Mouse (Mus musculus) intestine, embryonic 14.5 days (tissue): ENCODE measurements at regions not wholly inside any gene's neighbourhood (a gene's known extent, or its start where the extent isn't known, plus 50 kb on each side); places are given as distances from the start of the nearest gene placed in this dataset.

ENCODE experiments used
- ATAC-seq: fragments of 200-750 bp; cut with Nextera tagmentation; replicated peaks from 2 replicates; pipeline ENCODE4 v1.8.0; 2017; ENCODE audit warnings: low read depth, moderate number of reproducible peaks, moderate TSS enrichment, moderate library complexity; ENCODE audit not compliant: low FRiP score, low TSS enrichment
- DNase-seq: peaks from one replicate; pipeline ENCODE4 v3.0.0-alpha.2; 2018; ENCODE audit warnings: low spot score
- H3K27ac ChIP-seq: fragments of 300-500 bp; sonication (generic); 2 replicates; pipeline ENCODE4 v1.5.1; 2014; ENCODE audit warnings: low read depth, mild to moderate bottlenecking, control low read depth
- H3K27me3 ChIP-seq: fragments of 300-500 bp; sonication (generic); replicated peaks from 2 replicates; pipeline ENCODE4 v1.6.1; 2014; ENCODE audit warnings: low read length, control low read depth; ENCODE audit not compliant: control insufficient read depth, insufficient read depth
- H3K36me3 ChIP-seq: fragments of 300-500 bp; sonication (generic); 2 replicates; pipeline ENCODE4 v1.6.1; 2014; ENCODE audit warnings: low read length, control low read depth; ENCODE audit not compliant: control insufficient read depth, insufficient read depth
- H3K4me1 ChIP-seq: fragments of 300-500 bp; sonication (generic); replicated peaks from 2 replicates; pipeline ENCODE4 v1.6.1; 2014; ENCODE audit warnings: low read length, control low read depth, mixed read lengths; ENCODE audit not compliant: control insufficient read depth, insufficient read depth
- H3K4me2 ChIP-seq: fragments of 300-500 bp; sonication (generic); 2 replicates; pipeline ENCODE4 v1.6.1; 2014; ENCODE audit warnings: low read length
- H3K4me3 ChIP-seq: fragments of 300-500 bp; sonication (generic); 2 replicates; pipeline ENCODE4 v1.5.1; 2014; ENCODE audit warnings: low read depth, low read length, control low read depth, mixed read lengths
- H3K9ac ChIP-seq: fragments of 300-500 bp; sonication (generic); 2 replicates; pipeline ENCODE4 v1.6.1; 2014; ENCODE audit warnings: mild to moderate bottlenecking, low read length
- H3K9me3 ChIP-seq: fragments of 300-500 bp; sonication (generic); 2 replicates; pipeline ENCODE4 v1.6.1; 2016; ENCODE audit warnings: low read length, control low read depth; ENCODE audit not compliant: control insufficient read depth
- WGBS: fragments of 180-500 bp; shearing (Covaris S2); extraction: QIAGEN DNeasy Blood & Tissue Kit; methylation state at CpG from one replicate; pipeline ENCODE4 v1.1.7; 2014; 5-methylcytosine and 5-hydroxymethylcytosine counted together

GRCm38 (mm10) chr13:48398617-48399016 is 114.6 kb downstream of the Zfp169 start:
- Histone ChIP-seq H3K27ac (no peak overlapping the region), H3K9ac (no peak overlapping the region), H3K27me3 (no peaks in the 10 kb centered on the region), H3K36me3 (no peaks in the 10 kb centered on the region), H3K4me1 (no peaks in the 10 kb centered on the region), H3K9me3 (no peaks in the 10 kb centered on the region), H3K4me3 (no peak overlapping the region), H3K4me2 (no peak overlapping the region)
- WGBS: 82% methylated on average over 3 of the region's 3 CpGs
- no peak for DNase-seq
- ATAC-seq: no peak

GRCm38 (mm10) chr13:48402316-48402715 is 110.9 kb downstream of the Zfp169 start:
- 14% methylated on average over 5 of the region's 5 CpGs for WGBS
- Histone ChIP-seq H3K4me3 (no peak overlapping the region), H3K4me2 (no peak overlapping the region), H3K9me3 (no peaks in the 10 kb centered on the region), H3K36me3 (no peaks in the 10 kb centered on the region), H3K27ac (no peak overlapping the region), H3K9ac (no peak overlapping the region), H3K27me3 (no peaks in the 10 kb centered on the region), H3K4me1 (no peaks in the 10 kb centered on the region)
- no peak for ATAC-seq
- DNase-seq: no peak

DNA sequence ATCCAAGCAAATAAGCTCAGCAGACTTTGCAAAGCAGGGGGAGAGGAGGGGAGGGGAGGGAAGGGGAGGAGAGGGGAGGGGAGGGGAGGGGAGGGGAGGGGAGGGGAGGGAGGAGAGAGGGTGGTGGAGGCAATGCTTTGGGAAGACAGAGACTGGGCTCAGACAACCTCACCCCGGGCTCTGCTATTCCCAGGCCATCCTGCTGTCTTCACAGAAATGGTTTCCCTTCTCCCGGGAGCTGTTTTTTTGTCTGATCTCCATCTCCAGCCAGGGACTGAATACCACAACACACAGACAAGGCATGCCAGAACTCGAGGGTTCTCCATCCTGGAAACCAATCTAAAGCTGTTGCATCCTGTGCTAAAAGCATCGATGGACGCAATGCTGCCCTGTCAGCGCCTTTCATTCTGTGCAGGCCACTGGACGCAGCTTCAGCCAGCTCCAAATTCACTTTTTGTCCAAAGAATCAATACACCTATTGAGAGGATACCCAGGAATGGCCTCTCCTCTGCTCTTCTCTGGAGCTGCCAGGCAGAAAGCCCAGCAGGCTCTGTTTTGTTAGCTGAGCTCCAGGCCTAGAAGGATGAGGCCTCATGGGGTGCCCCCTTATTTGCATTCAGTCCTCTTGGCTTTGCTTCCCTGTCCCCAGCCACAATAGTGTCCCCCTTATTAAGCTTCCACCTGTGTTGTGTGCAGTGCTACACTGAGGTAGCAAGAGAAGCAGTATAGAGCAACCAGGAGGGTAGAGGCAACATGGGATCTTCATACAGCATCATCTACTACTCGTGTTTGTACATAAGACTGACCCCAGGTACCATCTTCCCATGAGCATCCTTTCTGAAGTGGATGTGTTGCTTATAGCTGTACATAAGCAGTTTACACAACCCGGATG is 90.6 kb downstream of the Zfp169 start:
- Histone ChIP-seq H3K9me3 (no peaks in the 10 kb centered on the region), H3K4me2 (no peak overlapping the region), H3K36me3 (no peaks in the 10 kb centered on the region), H3K4me3 (no peak overlapping the region), H3K9ac (no peak overlapping the region), H3K27ac (no peak overlapping the region), H3K4me1 (no peaks in the 10 kb centered on the region), H3K27me3 (no peaks in the 10 kb centered on the region)
- ATAC-seq (no peak), DNase-seq (peak; percentile 31)
- 65% methylated on average over 9 of the region's 9 CpGs for WGBS

GRCm38 (mm10) chr13:48426816-48427215 is 86.4 kb downstream of the Zfp169 start:
- ATAC-seq: no peak
- Histone ChIP-seq H3K36me3 (no peaks in the 10 kb centered on the region), H3K4me2 (no peak overlapping the region), H3K9me3 (no peaks in the 10 kb centered on the region), H3K4me3 (no peak overlapping the region), H3K9ac (no peak overlapping the region), H3K4me1 (no peaks in the 10 kb centered on the region), H3K27ac (no peak overlapping the region), H3K27me3 (no peaks in the 10 kb centered on the region)
- DNase-seq: no peak
- WGBS: 60% methylated on average over 5 of the region's 5 CpGs

DNA sequence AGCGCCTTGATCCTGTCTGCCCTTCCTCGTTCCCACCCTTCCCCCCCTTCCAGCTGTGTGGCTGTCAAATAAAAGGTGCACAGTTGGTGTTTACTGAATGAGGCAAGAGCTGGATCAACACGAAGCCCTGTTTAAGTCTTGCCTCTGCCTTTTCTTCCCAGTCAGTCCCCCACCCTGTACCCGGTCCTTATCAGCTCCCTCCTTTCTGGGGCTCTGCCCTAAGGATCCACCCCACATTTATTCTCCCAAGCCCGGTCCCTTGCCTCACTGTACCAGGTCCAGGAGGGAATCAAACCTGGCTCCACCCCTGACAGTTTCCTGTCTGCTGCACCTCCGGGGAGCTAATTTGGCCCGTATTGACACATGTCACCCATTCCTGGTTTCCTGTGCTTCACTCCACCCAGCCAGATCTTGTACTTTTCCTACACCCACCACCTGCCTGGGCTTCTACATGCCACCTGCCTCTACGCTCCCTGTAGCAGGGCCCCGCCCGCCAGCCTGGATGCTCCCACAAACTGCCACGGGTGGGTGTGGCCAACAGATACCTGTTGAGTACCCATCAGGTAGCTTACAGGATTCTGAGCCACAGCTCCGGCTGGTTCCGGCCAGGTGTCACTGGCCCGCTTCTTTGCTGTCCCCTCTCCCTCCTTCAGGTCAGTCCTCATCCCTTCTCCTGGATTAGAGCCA is 76.4 kb downstream of the Zfp169 start:
- H3K36me3 ChIP-seq: no peaks in the 10 kb centered on the region
- H3K9ac ChIP-seq: no peak overlapping the region
- WGBS: 51% methylated on average over 14 of the region's 14 CpGs
- H3K4me3 ChIP-seq: no peak overlapping the region
- H3K4me1 ChIP-seq: peaks cover 4% of the 10 kb centered on the region; the same call in 1 of the 2 replicates
- no peaks in the 10 kb centered on the region for H3K9me3 ChIP-seq
- no peak overlapping the region for H3K4me2 ChIP-seq
- DNase-seq: no peak
- H3K27ac ChIP-seq: no peak overlapping the region
- ATAC-seq: no peak
- H3K27me3 ChIP-seq: no peaks in the 10 kb centered on the region
